Mouse (Mus musculus): ENCODE measurements at regions not wholly inside any gene's neighbourhood (a gene's known extent, or its start where the extent isn't known, plus 50 kb on each side); places are given as distances from the start of the nearest gene placed in this dataset.

- H3K4me3 ChIP-seq (ENCODE audit: control insufficient read depth in 1 of 2, insufficient read depth in 1 of 2, low read depth in 2 of 2, low read length in 2 of 2), result no peak overlapping the region
- no peak overlapping the region for H3K27ac ChIP-seq (ENCODE audit: control insufficient read depth, low read depth, low read length)
- no peaks in the 10 kb centered on the region; a peak in 1 of 4 replicates for H3K27me3 ChIP-seq (ENCODE audit: control insufficient read depth in 1 of 2, insufficient read depth in 2 of 2, low read length in 2 of 2)
- H3K9me3 ChIP-seq (replicated peaks; ENCODE audit: insufficient read depth, low read length), result no peaks in the 10 kb centered on the region
- no peaks in the 10 kb centered on the region for H3K79me2 ChIP-seq (ENCODE audit: control insufficient read depth, insufficient read depth, low read length, poor library complexity)
- no peak for TF ChIP-seq MAFK (IDR thresholded peaks at IDR 0.05; ENCODE audit: borderline replicate concordance, low read depth, low read length)
- TF ChIP-seq MYB (IDR thresholded peaks at IDR 0.05; ENCODE audit: low read depth, low read length), result no peak
- TF ChIP-seq ELF1 (IDR thresholded peaks at IDR 0.05; ENCODE audit: low read depth, low read length), result no peak
- no peak for TF ChIP-seq MAX (IDR thresholded peaks at IDR 0.05; ENCODE audit: low read length)
- TF ChIP-seq ZC3H11A (IDR thresholded peaks at IDR 0.05; ENCODE audit: low read depth, low read length), result no peak
- no peak for TF ChIP-seq SMC3 (IDR thresholded peaks at IDR 0.05; ENCODE audit: low read depth, low read length)
- TF ChIP-seq MAZ (IDR thresholded peaks at IDR 0.05; ENCODE audit: low read depth, low read length), result no peak
- no peak for TF ChIP-seq CTCF (IDR thresholded peaks at IDR 0.05 in 2 of 3, conservative IDR thresholded peaks at IDR 0.05 in 1 of 3; ENCODE audit: control insufficient read depth in 1 of 3, insufficient read depth in 1 of 3, low read depth in 2 of 3, low read length in 3 of 3, poor library complexity in 1 of 3, severe bottlenecking in 1 of 3)
- no peak for TF ChIP-seq TBP (IDR thresholded peaks at IDR 0.05; ENCODE audit: low read depth, low read length)
- no peak for TF ChIP-seq TAL1 (IDR thresholded peaks at IDR 0.05; ENCODE audit: low read length)
- no peak for TF ChIP-seq ZMIZ1 (IDR thresholded peaks at IDR 0.05; ENCODE audit: low read depth, low read length)
- TF ChIP-seq RAD21 (IDR thresholded peaks at IDR 0.05; ENCODE audit: low read depth, low read length), result no peak
- H3K36me3 ChIP-seq (ENCODE audit: control insufficient read depth in 1 of 2, insufficient read depth in 2 of 2, low read length in 2 of 2), result no peaks in the 10 kb centered on the region
- no peak for DNase-seq (ENCODE audit: low read depth, low spot score)
- no peak overlapping the region for H3K9ac ChIP-seq (ENCODE audit: control insufficient read depth, low read depth, low read length, poor library complexity, severe bottlenecking)
- H3K4me1 ChIP-seq (ENCODE audit: control insufficient read depth in 1 of 2, insufficient read depth in 2 of 2, low read length in 2 of 2), result no peaks in the 10 kb centered on the region
These were observed 227.2 kb downstream of the Lpin1 start for GRCm38 (mm10) chr12:16383499-16383935.

- Histone ChIP-seq H3K4me1 (ENCODE audit: control insufficient read depth in 1 of 2, insufficient read depth in 2 of 2, low read length in 2 of 2) (no peaks in the 10 kb centered on the region), H3K36me3 (ENCODE audit: control insufficient read depth in 1 of 2, insufficient read depth in 2 of 2, low read length in 2 of 2) (no peaks in the 10 kb centered on the region), H3K9me3 (replicated peaks; ENCODE audit: insufficient read depth, low read length) (no peaks in the 10 kb centered on the region), H3K4me3 (ENCODE audit: control insufficient read depth in 1 of 2, insufficient read depth in 1 of 2, low read depth in 2 of 2, low read length in 2 of 2) (no peak overlapping the region), H3K9ac (ENCODE audit: control insufficient read depth, low read depth, low read length, poor library complexity, severe bottlenecking) (no peak overlapping the region), H3K79me2 (ENCODE audit: control insufficient read depth, insufficient read depth, low read length, poor library complexity) (no peaks in the 10 kb centered on the region), H3K27ac (ENCODE audit: control insufficient read depth, low read depth, low read length) (no peak overlapping the region), H3K27me3 (ENCODE audit: control insufficient read depth in 1 of 2, insufficient read depth in 2 of 2, low read length in 2 of 2) (no peaks in the 10 kb centered on the region; a peak in 1 of 4 replicates)
- no peak for DNase-seq (ENCODE audit: low read depth, low spot score)
- TF ChIP-seq POLR2AphosphoS2 (IDR thresholded peaks at IDR 0.05; ENCODE audit: low read length), result no peak
- no peak for TF ChIP-seq GATA1 (IDR thresholded peaks at IDR 0.05; ENCODE audit: low read depth, low read length)
- TF ChIP-seq BHLHE40 (IDR thresholded peaks at IDR 0.05; ENCODE audit: borderline replicate concordance, low read depth, low read length), result no peak
- TF ChIP-seq HCFC1 (IDR thresholded peaks at IDR 0.05; ENCODE audit: low read depth, low read length), result no peak
- no peak for TF ChIP-seq ZKSCAN1 (IDR thresholded peaks at IDR 0.05; ENCODE audit: low read depth, low read length)
- no peak for TF ChIP-seq POLR2A (IDR thresholded peaks at IDR 0.05; ENCODE audit: control insufficient read depth in 1 of 2, insufficient read depth in 1 of 2, low read depth in 1 of 2, low read length in 2 of 2, poor library complexity in 1 of 2)
- no peak for TF ChIP-seq GABPA (IDR thresholded peaks at IDR 0.05; ENCODE audit: low read depth, low read length)
- TF ChIP-seq E2F4 (IDR thresholded peaks at IDR 0.05; ENCODE audit: borderline replicate concordance, low read depth, low read length), result no peak
- no peak for TF ChIP-seq MEF2A (IDR thresholded peaks at IDR 0.05; ENCODE audit: extremely low read depth, insufficient replicate concordance, low read depth, low read length, poor library complexity, severe bottlenecking)
- TF ChIP-seq USF1 (IDR thresholded peaks at IDR 0.05; ENCODE audit: low read depth, low read length), result no peak
- TF ChIP-seq KAT2A (conservative IDR thresholded peaks at IDR 0.05; ENCODE audit: low read depth, low read length), result no peak
- no peak for TF ChIP-seq USF2 (IDR thresholded peaks at IDR 0.05; ENCODE audit: borderline replicate concordance in 1 of 2, insufficient read depth in 1 of 2, low read depth in 1 of 2, low read length in 2 of 2)
- TF ChIP-seq ELF1 (IDR thresholded peaks at IDR 0.05; ENCODE audit: low read depth, low read length), result no peak
- TF ChIP-seq CHD1 (IDR thresholded peaks at IDR 0.05; ENCODE audit: low read depth, low read length), result no peak
- TF ChIP-seq ZC3H11A (IDR thresholded peaks at IDR 0.05; ENCODE audit: low read depth, low read length), result no peak
- no peak for TF ChIP-seq NELFE (IDR thresholded peaks at IDR 0.05; ENCODE audit: low read depth, low read length)
These were observed 228.3 kb downstream of the Lpin1 start for GRCm38 (mm10) chr12:16382417-16382988.

Data from MEL (cell line).